Mouse (Mus musculus): ENCODE measurements around the gene Ap2a1. TPM values are rescaled to one million over a fixed set of nuclear protein-coding genes. Genes with fewer than 3 reads are reported as not detected.

Gene Ap2a1
- 10 to 100 TPM; 61.0 to 74.9 (median 67.2) TPM for total RNA-seq (2022)

- peak; percentile 100 for DNase-seq (ENCODE audit: low spot score)
These were observed at the start of gene Ap2a1 for GRCm38 (mm10) chr7:44929204-44930151. TSS of gene Ap2a1 (minus strand) at chr7:44929496.

- DNase-seq (ENCODE audit: low spot score), result no peak
These were observed 49.0 kb upstream of the Ap2a1 start for GRCm38 (mm10) chr7:44978300-44978699.

- no peak for DNase-seq (ENCODE audit: low spot score)
These were observed 45.8 kb upstream of the Ap2a1 start for GRCm38 (mm10) chr7:44975117-44975419.

- peak; percentile 72 for DNase-seq (ENCODE audit: low spot score)
These were observed 45.3 kb upstream of the Ap2a1 start, which contains the start of gene Cpt1c for GRCm38 (mm10) chr7:44974383-44975116. TSS of gene Cpt1c (minus strand) at chr7:44974851.

- no peak for DNase-seq (ENCODE audit: low spot score)
These were observed 44.3 kb upstream of the Ap2a1 start for GRCm38 (mm10) chr7:44973415-44974130.

GRCm38 (mm10) chr7:44971142-44971541 lies 41.8 kb upstream of the Ap2a1 start:
- DNase-seq (ENCODE audit: low spot score), result no peak

GRCm38 (mm10) chr7:44970231-44970691 lies 41.0 kb upstream of the Ap2a1 start:
- peak; percentile 82 for DNase-seq (ENCODE audit: low spot score)

- DNase-seq (ENCODE audit: low spot score), result no peak
These were observed 37.3 kb upstream of the Ap2a1 start for GRCm38 (mm10) chr7:44966638-44967037.

- no peak for DNase-seq (ENCODE audit: low spot score)
These were observed 36.7 kb upstream of the Ap2a1 start for GRCm38 (mm10) chr7:44965975-44966374.

GRCm38 (mm10) chr7:44964990-44965389 lies 35.7 kb upstream of the Ap2a1 start:
- DNase-seq (ENCODE audit: low spot score), result no peak

- DNase-seq (ENCODE audit: low spot score), result no peak
These were observed 33.5 kb upstream of the Ap2a1 start for GRCm38 (mm10) chr7:44962831-44963230.

GRCm38 (mm10) chr7:44962337-44962736 lies 33.0 kb upstream of the Ap2a1 start:
- no peak for DNase-seq (ENCODE audit: low spot score)

- no peak for DNase-seq (ENCODE audit: low spot score)
These were observed 31.2 kb upstream of the Ap2a1 start for GRCm38 (mm10) chr7:44960512-44960910.

- no peak for DNase-seq (ENCODE audit: low spot score)
These were observed 30.7 kb upstream of the Ap2a1 start for GRCm38 (mm10) chr7:44959874-44960511.

- no peak for DNase-seq (ENCODE audit: low spot score)
These were observed 30.0 kb upstream of the Ap2a1 start for GRCm38 (mm10) chr7:44959281-44959680.

GRCm38 (mm10) chr7:44958208-44958607 lies 28.9 kb upstream of the Ap2a1 start:
- DNase-seq (ENCODE audit: low spot score), result peak; percentile 55

GRCm38 (mm10) chr7:44957183-44957835 lies 28.0 kb upstream of the Ap2a1 start:
- no peak for DNase-seq (ENCODE audit: low spot score)

- DNase-seq (ENCODE audit: low spot score), result no peak
These were observed 27.0 kb upstream of the Ap2a1 start for GRCm38 (mm10) chr7:44956266-44956665.

GRCm38 (mm10) chr7:44955628-44956027 lies 26.3 kb upstream of the Ap2a1 start:
- DNase-seq (ENCODE audit: low spot score), result no peak

GRCm38 (mm10) chr7:44954091-44954885 lies 25.0 kb upstream of the Ap2a1 start:
- DNase-seq (ENCODE audit: low spot score), result no peak
